Mouse (Mus musculus): Measurements from ENCODE around the gene Smarcad1.
A peak's percentile ranks its signal among the peaks of the same experiment; 100 is the strongest.

Gene Smarcad1

GRCm38 (mm10) chr6:65117540-65117939 lies 75.2 kb downstream of the Smarcad1 start:
- DNase-seq, result no peak

DNA sequence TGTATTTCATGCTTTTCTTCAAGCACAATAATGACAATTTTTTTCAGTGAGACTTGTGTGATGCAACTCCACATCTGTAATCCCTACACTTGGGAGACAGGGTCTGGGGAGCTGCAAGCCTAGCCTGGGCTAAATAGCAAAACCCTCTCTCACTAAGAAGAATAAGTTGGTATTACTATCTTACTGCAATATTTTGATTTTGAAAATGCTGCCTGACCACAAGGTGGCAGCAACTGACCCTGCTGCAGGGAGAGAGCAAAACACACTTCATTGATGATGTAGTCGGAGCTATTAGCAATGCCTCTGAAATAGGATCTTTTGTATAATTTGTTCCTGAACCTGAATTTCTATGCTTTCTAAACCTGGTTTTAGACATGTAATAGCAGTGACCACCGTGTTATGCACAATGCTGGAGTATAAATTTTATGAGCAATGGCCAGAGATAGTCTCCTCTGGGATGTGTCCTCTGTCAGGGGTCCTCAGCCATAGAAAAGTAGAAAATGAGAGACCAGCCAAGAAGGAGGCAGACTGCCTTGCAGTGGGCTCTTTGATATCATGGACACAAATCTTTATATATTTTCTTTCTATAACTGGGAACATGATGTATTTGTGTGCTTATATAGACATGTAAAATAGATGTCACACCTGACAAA lies 83.8 kb downstream of the Smarcad1 start:
- DNase-seq, result peak; percentile 64

GRCm38 (mm10) chr6:65132376-65132775 lies 90.0 kb downstream of the Smarcad1 start:
- no peak for DNase-seq

- no peak for DNase-seq
These were observed 95.4 kb downstream of the Smarcad1 start for GRCm38 (mm10) chr6:65137802-65138201.

DNA sequence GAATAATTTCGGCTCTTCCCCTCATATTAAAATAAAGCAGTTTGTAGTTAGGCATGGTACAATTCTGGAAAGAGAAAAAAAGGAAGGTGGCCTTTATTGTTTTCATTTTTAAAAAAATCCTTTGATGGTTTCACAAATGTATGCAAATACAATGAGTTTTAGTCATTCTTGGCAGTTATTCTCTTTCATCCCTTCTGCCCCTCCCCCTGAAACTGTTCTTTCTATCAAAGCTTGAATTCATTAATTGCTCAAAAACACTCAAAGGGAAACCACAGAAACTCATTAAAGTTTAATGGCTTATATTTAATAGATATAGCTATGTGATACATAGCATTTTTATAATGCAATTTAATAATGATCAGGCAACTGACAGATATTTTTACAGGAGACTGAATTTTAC lies 95.9 kb downstream of the Smarcad1 start:
- no peak for DNase-seq

- no peak for DNase-seq
These were observed 97.8 kb downstream of the Smarcad1 start for GRCm38 (mm10) chr6:65140082-65140749.

GRCm38 (mm10) chr6:65140750-65141243 lies 98.4 kb downstream of the Smarcad1 start:
- DNase-seq, result peak; percentile 21

GRCm38 (mm10) chr6:65142316-65142715 lies 99.9 kb downstream of the Smarcad1 start:
- DNase-seq, result no peak

DNA sequence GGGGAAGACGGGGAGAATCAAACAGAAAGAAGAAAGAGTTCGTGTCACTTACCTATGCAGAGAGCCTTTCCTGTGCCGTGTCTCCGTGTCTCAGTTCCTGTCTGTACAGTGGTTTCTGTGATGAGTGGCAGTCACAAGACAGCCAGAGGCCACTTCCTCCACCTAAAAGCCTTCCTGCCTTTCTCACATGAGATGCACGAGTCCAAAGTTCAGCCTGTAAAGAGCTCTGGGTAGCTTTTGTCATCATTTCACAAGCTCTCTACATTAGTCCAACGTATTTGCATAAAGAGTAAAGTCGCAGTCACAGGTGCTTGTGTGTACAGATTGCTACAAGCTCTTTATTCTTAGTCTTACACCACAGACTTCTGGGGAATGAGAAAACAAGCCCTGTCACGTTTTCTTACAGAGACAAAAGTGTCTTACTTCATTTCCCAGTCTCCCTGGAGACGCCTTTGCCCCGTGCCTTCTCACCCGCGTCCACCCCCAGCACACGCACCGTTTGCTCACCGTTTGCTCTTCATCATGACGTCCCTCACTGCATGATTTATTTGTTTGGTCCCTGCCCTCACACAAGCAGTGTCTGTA lies 102.3 kb downstream of the Smarcad1 start, which contains the start of gene Hpgds:
TSS of gene Hpgds (minus strand) at position 288 of the 585 bp plus-strand sequence.
- DNase-seq, result peak; percentile 18

DNA sequence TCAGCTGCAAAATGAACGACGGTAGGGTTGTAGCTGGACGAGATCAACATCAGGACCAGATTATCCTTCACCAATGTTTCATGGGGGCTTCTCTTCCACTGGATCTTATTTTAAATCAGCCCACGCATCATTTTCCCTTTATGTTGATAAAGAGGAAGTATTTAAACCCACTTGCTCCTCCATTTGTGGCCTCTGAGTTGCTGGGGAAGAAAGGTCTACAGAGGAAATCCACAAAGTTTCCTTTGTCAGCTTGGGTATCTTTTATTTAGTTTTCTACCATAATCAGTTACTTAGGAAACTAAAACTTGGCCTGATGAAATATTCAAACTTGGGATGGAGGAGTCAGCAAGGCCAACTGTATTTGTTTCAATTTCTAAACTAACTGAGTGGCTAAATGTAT lies 104.0 kb downstream of the Smarcad1 start:
- no peak for DNase-seq

GRCm38 (mm10) chr6:65150703-65151102 lies 108.3 kb downstream of the Smarcad1 start:
- peak; percentile 20 for DNase-seq

DNA sequence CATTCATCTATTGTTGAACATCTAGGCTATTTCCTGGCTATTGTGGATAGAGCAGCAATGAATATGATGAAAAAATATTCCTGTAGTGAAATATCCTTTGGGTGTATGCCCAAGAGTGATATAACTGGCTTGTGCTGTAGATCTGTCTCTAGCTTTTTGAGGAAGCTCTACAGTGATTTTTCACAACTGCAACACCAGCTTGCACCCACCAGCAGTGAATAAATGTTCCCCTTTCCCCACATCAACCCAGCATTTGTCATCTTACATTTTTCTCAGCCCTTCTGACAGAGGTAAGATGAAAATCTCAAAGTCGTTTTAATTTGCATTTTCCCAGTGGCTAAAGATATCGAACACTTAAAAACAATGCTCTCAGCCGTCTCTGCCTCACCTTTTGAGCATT lies 111.2 kb downstream of the Smarcad1 start:
- no peak for DNase-seq

- DNase-seq, result no peak
These were observed 114.7 kb downstream of the Smarcad1 start for GRCm38 (mm10) chr6:65157042-65157441.

- no peak for DNase-seq
These were observed 117.1 kb downstream of the Smarcad1 start for GRCm38 (mm10) chr6:65159381-65159942.

DNA sequence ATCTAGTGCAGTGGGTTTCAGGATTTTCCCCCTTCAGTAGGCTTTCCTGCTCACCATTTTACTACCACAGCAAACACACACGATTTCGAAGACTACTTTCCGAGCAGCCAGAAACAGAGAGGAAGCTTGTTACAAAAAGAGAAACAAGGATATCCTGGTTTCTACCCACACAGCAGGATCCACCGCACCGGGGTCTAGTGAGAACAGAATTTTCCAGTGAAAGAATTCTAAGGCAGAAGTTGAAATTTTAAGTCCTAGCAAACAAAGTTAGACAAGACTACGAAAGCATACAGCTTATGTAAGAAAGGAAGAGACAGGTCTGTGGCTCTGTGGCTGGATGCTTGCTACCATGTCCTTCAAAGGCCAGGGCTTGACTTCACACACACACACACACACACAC lies 121.8 kb downstream of the Smarcad1 start:
- no peak for DNase-seq

DNA sequence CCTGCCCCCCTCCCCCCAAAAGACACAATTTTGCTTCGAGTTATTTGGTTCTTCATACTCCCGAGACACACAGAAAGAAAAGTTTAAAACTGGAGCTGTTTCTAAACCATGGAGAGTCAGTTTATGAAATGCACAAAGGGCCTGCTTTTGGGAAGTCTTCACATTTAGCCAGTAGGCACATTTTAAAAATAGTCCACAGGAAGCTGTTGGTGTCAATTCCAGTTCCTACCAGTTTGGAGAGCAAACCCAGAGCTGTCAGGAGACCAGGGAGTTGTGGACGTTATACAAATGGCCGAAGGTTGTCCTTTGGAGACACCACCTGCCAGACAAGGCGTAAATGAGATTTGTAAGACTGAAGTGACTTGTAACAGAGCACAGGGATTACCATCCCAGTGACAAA lies 122.6 kb downstream of the Smarcad1 start:
- no peak for DNase-seq
